In genomic region chr2:32566536-32567063, GRCm38 (mm10) we compare ENCODE assay signal across 9 mouse cellular contexts. TPM values are rescaled to one million over a fixed set of nuclear protein-coding genes. Genes with fewer than 3 reads are reported as not detected.
DNase-seq lines count a peak whose midpoint lies in the region; ATAC-seq and TF ChIP-seq lines count a peak whose summit lies in the region.
"Had no signal": no experiment of that assay in that cellular context is flagged by ENCODE, and none has a peak within 500 bp of the region (broad histone marks: within the 10 kb centered on the region; RNA-seq: fewer than 3 reads in every experiment).

No protein-coding gene starts in this region.

- no peak for ATAC-seq in hindbrain, embryonic 12.5 days (ENCODE audit: low FRiP score)
- peak; percentile 9; the same call in 1 of the 2 replicates for ATAC-seq in lung, embryonic 16.5 days (ENCODE audit: low read depth)

- peak; percentile 74 for DNase-seq in hindbrain, embryonic 10.5 days (ENCODE audit: low spot score)
- peak; percentile 70 for DNase-seq in cerebellum, adult 11-12 months
- DNase-seq in gastrocnemius, adult 2 months = peak; percentile 74
- DNase-seq in kidney, adult 9 months = peak; percentile 79
- DNase-seq in spleen, postnatal 36 days (ENCODE audit: low spot score in 2 of 2) = peak; percentile 53 to 63

- no peak for TF ChIP-seq EP300 in ES-Bruce4 (IDR thresholded peaks at IDR 0.05; ENCODE audit: insufficient read depth, low read depth, low read length)

- no peaks in the 10 kb centered on the region for H3K27me3 ChIP-seq in hindbrain, embryonic 10.5 days (ENCODE audit: insufficient read depth, poor library complexity, severe bottlenecking)
- H3K27me3 ChIP-seq in hindbrain, embryonic 12.5 days = no peaks in the 10 kb centered on the region
- H3K27me3 ChIP-seq in ES-Bruce4 (ENCODE audit: control insufficient read depth, insufficient read depth, low read length, poor library complexity, severe bottlenecking) = no peaks in the 10 kb centered on the region
- H3K27me3 ChIP-seq in lung, embryonic 16.5 days (ENCODE audit: control insufficient read depth, insufficient read depth, low read depth, low read length) = no peaks in the 10 kb centered on the region
- H3K27me3 ChIP-seq: limb, embryonic 12.5 days had no signal

- H3K36me3 ChIP-seq in hindbrain, embryonic 10.5 days = peaks cover 76% of the 10 kb centered on the region
- H3K36me3 ChIP-seq in hindbrain, embryonic 12.5 days = peaks cover 65% of the 10 kb centered on the region
- H3K36me3 ChIP-seq in ES-Bruce4 (ENCODE audit: control insufficient read depth, insufficient read depth, low read length, poor library complexity, severe bottlenecking) = peaks cover 3% of the 10 kb centered on the region; the same call in 1 of the 2 replicates
- peaks cover 38% of the 10 kb centered on the region for H3K36me3 ChIP-seq in lung, embryonic 16.5 days (ENCODE audit: control insufficient read depth, insufficient read depth, low read length)

- TF ChIP-seq CTCF in ES-Bruce4 (IDR thresholded peaks at IDR 0.05; ENCODE audit: low read depth, low read length) = peak; percentile 75
- peak; percentile 95 for TF ChIP-seq CTCF in gastrocnemius, adult 2 months (IDR thresholded peaks at IDR 0.05)

- no peak overlapping the region for H3K4me3 ChIP-seq in hindbrain, embryonic 10.5 days
- H3K4me3 ChIP-seq in hindbrain, embryonic 12.5 days = no peak overlapping the region
- no peak overlapping the region for H3K4me3 ChIP-seq in ES-Bruce4 (ENCODE audit: low read depth, low read length)
- H3K4me3 ChIP-seq in gastrocnemius, adult 2 months = no peak overlapping the region
- H3K4me3 ChIP-seq in lung, embryonic 16.5 days (ENCODE audit: low read length) = no peak overlapping the region
- H3K4me3 ChIP-seq: limb, embryonic 12.5 days had no signal

- H3K27ac ChIP-seq in hindbrain, embryonic 10.5 days = no peak overlapping the region
- no peak overlapping the region for H3K27ac ChIP-seq in hindbrain, embryonic 12.5 days
- no peak overlapping the region for H3K27ac ChIP-seq in ES-Bruce4 (ENCODE audit: insufficient read depth, low read length)
- peak overlapping the region; percentile 21; the same call in 1 of the 2 replicates for H3K27ac ChIP-seq in gastrocnemius, adult 2 months
- no peak overlapping the region for H3K27ac ChIP-seq in lung, embryonic 16.5 days (ENCODE audit: low read length)
- H3K27ac ChIP-seq: limb, embryonic 12.5 days had no signal

- H3K9me3 ChIP-seq in hindbrain, embryonic 10.5 days = no peaks in the 10 kb centered on the region
- H3K9me3 ChIP-seq in hindbrain, embryonic 12.5 days (replicated peaks) = no peaks in the 10 kb centered on the region
- H3K9me3 ChIP-seq in ES-Bruce4 (replicated peaks; ENCODE audit: control insufficient read depth, insufficient read depth, low read length, poor library complexity, severe bottlenecking) = no peaks in the 10 kb centered on the region
- no peaks in the 10 kb centered on the region for H3K9me3 ChIP-seq in lung, embryonic 16.5 days (ENCODE audit: control insufficient read depth, low read length)
- H3K9me3 ChIP-seq: limb, embryonic 12.5 days had no signal

- H3K9ac ChIP-seq in hindbrain, embryonic 12.5 days = no peak overlapping the region
- no peak overlapping the region for H3K9ac ChIP-seq in ES-Bruce4 (ENCODE audit: low read depth, poor library complexity, severe bottlenecking)
- no peak overlapping the region for H3K9ac ChIP-seq in lung, embryonic 16.5 days (ENCODE audit: low read length)
- H3K9ac ChIP-seq: limb, embryonic 12.5 days had no signal

- intact Hi-C loops in gastrocnemius, adult 2 months (cut with DNase I) = loop anchor here (1.0 to 2.0 kb wide), 3 partner anchors 32 to 162 kb away; partner anchors contain the start of gene Fam102a

- TF ChIP-seq POLR2A in ES-Bruce4 (IDR thresholded peaks at IDR 0.05; ENCODE audit: insufficient read depth, low read length) = no peak

- H3K4me2 ChIP-seq in hindbrain, embryonic 12.5 days (replicated peaks) = no peak overlapping the region
- H3K4me2 ChIP-seq in lung, embryonic 16.5 days (ENCODE audit: low read depth, low read length) = no peak overlapping the region
- H3K4me2 ChIP-seq: limb, embryonic 12.5 days had no signal

- 46% methylated on average over 4 of the region's 4 CpGs for WGBS in hindbrain, embryonic 10.5 days
- 41% methylated on average over 4 of the region's 4 CpGs for WGBS in hindbrain, embryonic 12.5 days
- 32% methylated on average over 4 of the region's 4 CpGs for WGBS in lung, embryonic 16.5 days

- peaks cover 6% of the 10 kb centered on the region for H3K4me1 ChIP-seq in hindbrain, embryonic 10.5 days (replicated peaks)
- peaks cover 9% of the 10 kb centered on the region for H3K4me1 ChIP-seq in hindbrain, embryonic 12.5 days
- no peaks in the 10 kb centered on the region for H3K4me1 ChIP-seq in ES-Bruce4 (ENCODE audit: control insufficient read depth, insufficient read depth, low read length)
- peaks cover 4% of the 10 kb centered on the region for H3K4me1 ChIP-seq in lung, embryonic 16.5 days (replicated peaks; ENCODE audit: control insufficient read depth, insufficient read depth, low read length)

RNA-seq across cellular contexts. Expression of gene Dpm2, which starts 4.1 kb away (rescaled TPM):
- 116 and 131 TPM in 2 replicates for polyA plus RNA-seq in hindbrain, embryonic 10.5 days (2016; fragmentation: Nextera tagmentation; extraction: Ambion mirVana)
- polyA plus RNA-seq in hindbrain, embryonic 12.5 days (2016; fragmentation: Nextera tagmentation; extraction: Ambion mirVana) = 110 and 117 TPM in 2 replicates
- 35.1 and 41.7 TPM in 2 replicates for polyA plus RNA-seq in ES-Bruce4 (2011; ENCODE audit: insufficient read depth, insufficient read length, low read depth, missing spikeins)
- total RNA-seq in gastrocnemius, adult 2 months (2021) = 10 to 100 TPM; 11.1 to 14.1 TPM
- 106 and 109 TPM in 2 replicates for polyA plus RNA-seq in lung, embryonic 16.5 days (2015; fragmentation: Nextera tagmentation; extraction: Ambion mirVana)

RNA-seq across cellular contexts. Expression of gene Pip5kl1, which starts 8.0 kb away (rescaled TPM):
- 1.6 and 2.5 TPM in 2 replicates for polyA plus RNA-seq in hindbrain, embryonic 10.5 days (2016; fragmentation: Nextera tagmentation; extraction: Ambion mirVana)
- polyA plus RNA-seq in hindbrain, embryonic 12.5 days (2016; fragmentation: Nextera tagmentation; extraction: Ambion mirVana) = 4.2 and 5.0 TPM in 2 replicates
- polyA plus RNA-seq in ES-Bruce4 (2011; ENCODE audit: insufficient read depth, insufficient read length, low read depth, missing spikeins) = 1.8 and 4.1 TPM in 2 replicates
- total RNA-seq in gastrocnemius, adult 2 months (2021) = not detected
- polyA plus RNA-seq in lung, embryonic 16.5 days (2015; fragmentation: Nextera tagmentation; extraction: Ambion mirVana) = 0.15 and 0.34 TPM in 2 replicates

RNA-seq across cellular contexts. Expression of gene 9430097D07Rik, which starts 8.9 kb away (rescaled TPM):
- 0.11 and 0.39 TPM in 2 replicates for polyA plus RNA-seq in hindbrain, embryonic 10.5 days (2016; fragmentation: Nextera tagmentation; extraction: Ambion mirVana)
- 0.31 and 0.56 TPM in 2 replicates for polyA plus RNA-seq in hindbrain, embryonic 12.5 days (2016; fragmentation: Nextera tagmentation; extraction: Ambion mirVana)
- 0.44 TPM in 1 of 2 replicates, not detected in the other for polyA plus RNA-seq in ES-Bruce4 (2011; ENCODE audit: insufficient read depth, insufficient read length, low read depth, missing spikeins)
- not detected for total RNA-seq in gastrocnemius, adult 2 months (2021)
- not detected in 2 replicates for polyA plus RNA-seq in lung, embryonic 16.5 days (2015; fragmentation: Nextera tagmentation; extraction: Ambion mirVana)
- polyA plus RNA-seq: limb, embryonic 12.5 days had no signal

RNA-seq across cellular contexts. Expression of gene St6galnac4, which starts 20.3 kb away (rescaled TPM):
- 19.8 and 21.0 TPM in 2 replicates for polyA plus RNA-seq in hindbrain, embryonic 10.5 days (2016; fragmentation: Nextera tagmentation; extraction: Ambion mirVana)
- polyA plus RNA-seq in hindbrain, embryonic 12.5 days (2016; fragmentation: Nextera tagmentation; extraction: Ambion mirVana) = 21.5 and 22.9 TPM in 2 replicates
- polyA plus RNA-seq in ES-Bruce4 (2011; ENCODE audit: insufficient read depth, insufficient read length, low read depth, missing spikeins) = 9.4 and 9.7 TPM in 2 replicates
- 10 to 100 TPM in 1 of 2 experiments, 1 to 10 TPM in 1; 8.7 to 21.6 TPM for total RNA-seq in gastrocnemius, adult 2 months (2021)
- polyA plus RNA-seq in lung, embryonic 16.5 days (2015; fragmentation: Nextera tagmentation; extraction: Ambion mirVana) = 26.0 and 28.1 TPM in 2 replicates

RNA-seq across cellular contexts. Expression of gene Fam102a, which starts 31.5 kb away (rescaled TPM):
- 10.9 and 11.0 TPM in 2 replicates for polyA plus RNA-seq in hindbrain, embryonic 10.5 days (2016; fragmentation: Nextera tagmentation; extraction: Ambion mirVana)
- 12.6 and 15.5 TPM in 2 replicates for polyA plus RNA-seq in hindbrain, embryonic 12.5 days (2016; fragmentation: Nextera tagmentation; extraction: Ambion mirVana)
- 12.2 and 16.5 TPM in 2 replicates for polyA plus RNA-seq in ES-Bruce4 (2011; ENCODE audit: insufficient read depth, insufficient read length, low read depth, missing spikeins)
- 1 to 10 TPM; 1.8 to 3.1 TPM for total RNA-seq in gastrocnemius, adult 2 months (2021)
- polyA plus RNA-seq in lung, embryonic 16.5 days (2015; fragmentation: Nextera tagmentation; extraction: Ambion mirVana) = 11.9 and 12.7 TPM in 2 replicates
